Mouse (Mus musculus) lung, postnatal 36 days (tissue): Measurements from ENCODE around the gene Prrx1.

Experiments
- DNase-seq: peaks from one replicate; pipeline ENCODE4 v3.0.0; 2022; ENCODE audit warnings: mixed read lengths

Gene Prrx1

GRCm38 (mm10) chr1:163313101-163313773, at the start of gene Prrx1:
TSS of gene Prrx1 (minus strand) at chr1:163313710.
- DNase-seq: no peak

GRCm38 (mm10) chr1:163362202-163362601, 48.7 kb upstream of the Prrx1 start:
- DNase-seq: peak; percentile 13

DNA sequence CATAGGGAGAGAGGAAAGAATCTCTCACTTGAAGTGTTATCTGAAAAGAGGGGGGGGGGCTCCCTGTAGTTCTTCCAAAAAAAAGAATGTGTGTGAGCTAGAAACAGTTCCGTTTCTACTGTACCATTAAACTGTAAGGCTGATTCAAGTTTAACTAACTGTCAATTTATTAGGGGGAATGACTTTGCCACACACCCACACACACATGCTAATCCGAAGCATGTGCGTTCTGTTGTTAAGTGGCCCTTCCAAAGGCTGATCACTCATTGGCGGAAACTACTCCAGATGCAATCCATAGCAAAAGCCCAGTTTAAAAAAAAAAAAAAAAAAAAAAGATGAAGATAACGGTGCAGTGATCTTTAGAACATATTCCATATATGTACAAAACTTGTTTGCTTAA, 47.9 kb upstream of the Prrx1 start:
- DNase-seq: no peak

DNA sequence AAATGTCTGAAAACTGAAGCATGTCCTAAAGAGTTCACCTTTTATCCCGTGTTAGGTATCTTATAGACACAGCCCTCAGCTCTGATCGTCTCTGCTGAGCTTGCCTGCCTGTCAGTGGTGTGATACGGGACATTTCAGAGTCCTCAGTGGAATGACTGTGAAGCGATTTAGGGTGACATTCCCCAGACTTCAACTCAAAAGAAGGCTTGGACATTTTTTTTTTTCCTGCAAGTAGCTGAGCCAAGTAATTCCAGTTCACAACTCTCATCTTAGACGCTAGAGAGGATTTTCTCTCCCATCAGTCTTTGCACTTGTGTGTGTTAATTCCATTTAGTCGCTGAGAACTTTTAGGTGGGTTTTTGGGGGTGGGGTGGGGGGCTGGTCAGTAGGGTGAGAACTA, 47.3 kb upstream of the Prrx1 start:
- no peak for DNase-seq

DNA sequence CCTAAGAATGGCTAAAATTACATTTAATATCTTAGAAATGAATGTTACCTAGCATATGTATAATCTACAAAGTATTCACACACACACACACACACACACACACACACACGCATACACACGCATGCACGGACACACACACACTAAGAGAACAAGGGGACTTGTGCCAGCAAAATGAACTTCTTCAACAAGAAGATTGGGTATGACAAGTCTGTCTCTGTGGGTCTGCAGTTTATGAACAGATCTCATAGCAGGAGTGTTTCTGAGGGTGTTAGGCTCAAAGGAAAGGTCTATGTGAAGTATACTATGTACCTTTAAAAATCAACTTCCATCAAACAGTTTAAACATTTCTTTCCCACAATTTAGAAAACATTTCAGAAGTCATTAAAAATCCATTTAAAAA, 46.0 kb upstream of the Prrx1 start:
- no peak for DNase-seq

GRCm38 (mm10) chr1:163358165-163358564, 44.7 kb upstream of the Prrx1 start:
- DNase-seq: no peak

DNA sequence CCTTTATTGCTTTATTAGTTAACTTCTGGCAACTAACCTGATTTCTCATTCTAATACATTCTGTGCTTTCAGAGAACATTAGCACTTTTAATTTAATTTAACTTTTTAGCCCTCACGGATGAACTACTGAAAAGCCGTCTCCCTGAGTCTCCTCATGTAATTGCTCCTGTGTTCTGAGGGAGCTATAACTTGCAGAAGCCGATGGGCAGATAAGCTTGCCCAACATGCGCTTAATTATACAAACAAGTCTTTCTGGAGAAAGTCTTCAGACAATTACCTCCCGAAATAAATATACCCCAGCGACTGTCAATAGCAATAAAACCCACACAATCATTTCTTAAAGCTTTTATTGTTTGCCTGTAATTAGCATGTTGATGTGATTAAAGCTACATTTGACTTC, 44.2 kb upstream of the Prrx1 start:
- DNase-seq: no peak

DNA sequence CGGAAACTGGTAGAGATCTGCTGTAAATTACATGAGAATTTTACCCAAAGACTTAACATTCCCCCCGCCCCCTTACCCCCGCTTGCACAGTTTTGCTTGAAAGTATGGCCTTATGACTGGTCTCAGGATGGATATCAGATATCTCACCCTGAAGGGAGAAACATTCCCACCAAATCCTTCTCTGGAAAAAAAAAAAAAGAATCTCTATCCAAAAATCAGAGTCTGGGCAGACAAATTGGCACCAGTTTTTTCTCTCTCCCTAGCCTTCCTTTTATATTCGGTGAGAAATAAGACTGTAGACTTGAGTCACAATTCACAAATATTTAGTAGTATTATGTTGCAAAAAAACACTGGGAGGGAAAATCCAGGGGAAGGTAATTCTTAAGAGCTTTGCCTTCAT, 42.7 kb upstream of the Prrx1 start:
- no peak for DNase-seq

GRCm38 (mm10) chr1:163355626-163356156, 42.2 kb upstream of the Prrx1 start:
- DNase-seq: no peak

DNA sequence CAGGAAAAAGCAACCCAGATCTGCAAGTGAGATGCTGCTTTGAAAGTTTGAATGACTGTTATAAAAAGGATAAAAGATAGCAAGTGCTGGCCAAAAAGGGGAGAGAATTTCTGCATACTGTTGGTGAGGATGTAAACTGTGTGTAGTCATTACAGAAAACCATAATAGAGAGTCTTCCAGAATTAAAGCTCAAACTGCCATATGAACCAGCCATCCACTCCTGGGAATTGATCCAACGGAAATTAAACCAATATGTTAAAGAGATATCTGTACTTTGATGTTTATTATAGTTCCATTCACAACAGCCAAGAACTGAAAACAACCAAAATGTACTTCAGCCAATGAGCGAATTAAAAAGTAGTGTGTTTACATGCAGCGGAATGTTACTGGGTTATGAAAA, 37.5 kb upstream of the Prrx1 start:
- DNase-seq: no peak

DNA sequence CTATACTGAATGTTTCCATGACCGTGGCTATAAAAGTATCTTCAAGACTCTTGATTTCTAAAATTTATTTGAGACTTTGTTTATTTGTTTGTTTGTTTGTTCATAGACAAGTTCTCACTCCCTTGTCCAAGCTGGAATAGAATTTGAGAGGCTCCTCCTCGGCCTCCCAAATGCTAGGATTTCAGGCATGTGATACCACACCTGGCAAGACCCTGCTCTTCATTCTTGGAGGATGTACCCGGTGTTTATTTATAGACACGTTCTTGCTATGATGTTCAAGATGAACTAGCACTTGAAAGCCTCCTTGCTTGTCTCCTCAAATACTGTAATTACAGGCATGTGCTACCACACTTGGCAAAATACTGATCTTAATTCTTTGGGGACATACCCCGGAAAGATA, 32.0 kb upstream of the Prrx1 start:
- DNase-seq: no peak

DNA sequence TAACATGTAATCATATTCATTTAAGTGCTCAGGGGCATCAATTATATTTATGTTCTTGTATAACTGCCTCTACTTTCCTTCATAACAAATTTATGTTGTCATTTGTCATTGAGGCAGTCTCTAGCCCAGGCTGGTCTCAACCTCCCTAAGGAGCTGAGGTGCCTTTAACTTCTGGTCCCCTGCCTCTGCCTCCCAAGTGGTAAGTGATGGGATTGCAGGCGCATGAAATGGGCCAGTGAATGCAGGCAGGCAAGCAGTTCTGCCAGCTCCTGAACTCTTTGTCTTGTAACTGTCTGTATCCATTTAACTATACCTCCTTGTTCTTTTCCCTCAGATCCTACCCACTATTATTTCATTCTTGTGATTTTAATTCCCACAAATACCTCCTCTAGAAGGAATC, 31.4 kb upstream of the Prrx1 start:
- DNase-seq: no peak

GRCm38 (mm10) chr1:163339219-163339561, 25.7 kb upstream of the Prrx1 start:
- no peak for DNase-seq

GRCm38 (mm10) chr1:163338525-163339218, 25.2 kb upstream of the Prrx1 start:
- no peak for DNase-seq

- no peak for DNase-seq
These were observed 24.3 kb upstream of the Prrx1 start for GRCm38 (mm10) chr1:163337821-163338220.

- DNase-seq: no peak
These were observed 13.8 kb upstream of the Prrx1 start for GRCm38 (mm10) chr1:163327279-163327678.

DNA sequence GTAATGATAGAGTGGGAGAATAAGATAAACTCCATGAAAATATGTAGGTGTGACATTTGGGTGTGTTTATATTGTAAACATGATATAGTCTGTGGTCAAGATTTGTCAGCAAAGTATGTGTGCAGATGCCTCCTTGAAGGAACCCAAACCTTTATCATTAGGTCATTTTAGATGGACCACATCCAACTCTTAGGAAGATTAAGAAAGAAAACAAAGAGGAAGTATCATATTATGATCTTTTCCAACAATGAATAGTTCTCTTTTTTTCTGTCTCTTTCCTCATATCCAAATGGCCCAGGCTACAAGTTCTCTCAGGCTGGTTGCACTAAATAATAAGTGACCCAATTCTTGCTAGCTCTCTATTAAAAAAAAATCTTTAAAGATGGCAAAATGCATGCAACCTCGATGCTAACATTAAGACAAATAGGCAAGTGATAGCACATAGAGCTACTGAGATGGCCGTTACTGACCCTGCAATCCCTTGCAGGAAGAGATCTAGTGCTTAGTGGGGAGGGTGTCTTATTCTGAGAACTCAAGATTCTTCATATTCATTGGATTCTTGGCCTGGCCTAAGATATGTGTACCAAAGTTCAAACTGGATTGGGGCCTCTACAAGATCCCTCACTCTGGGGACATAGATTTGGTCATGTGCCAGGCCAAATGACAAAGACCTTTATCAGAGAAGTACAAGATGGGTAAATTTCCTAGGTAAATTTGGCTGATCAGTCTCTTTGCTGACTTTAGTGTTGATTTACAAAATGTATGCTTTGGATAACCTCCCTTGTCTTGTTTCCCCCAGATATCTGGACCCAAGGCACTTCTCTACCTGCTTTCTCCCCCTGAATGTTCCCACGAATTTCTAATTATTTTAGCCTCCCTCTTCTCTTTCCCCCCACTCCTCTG, 6.4 kb upstream of the Prrx1 start:
- DNase-seq: no peak

- no peak for DNase-seq
These were observed 3.4 kb upstream of the Prrx1 start for GRCm38 (mm10) chr1:163316920-163317319.

- DNase-seq: no peak
These were observed 1.4 kb upstream of the Prrx1 start for GRCm38 (mm10) chr1:163314829-163315301.

- DNase-seq: no peak
These were observed 613 bp upstream of the Prrx1 start for GRCm38 (mm10) chr1:163313921-163314725.

DNA sequence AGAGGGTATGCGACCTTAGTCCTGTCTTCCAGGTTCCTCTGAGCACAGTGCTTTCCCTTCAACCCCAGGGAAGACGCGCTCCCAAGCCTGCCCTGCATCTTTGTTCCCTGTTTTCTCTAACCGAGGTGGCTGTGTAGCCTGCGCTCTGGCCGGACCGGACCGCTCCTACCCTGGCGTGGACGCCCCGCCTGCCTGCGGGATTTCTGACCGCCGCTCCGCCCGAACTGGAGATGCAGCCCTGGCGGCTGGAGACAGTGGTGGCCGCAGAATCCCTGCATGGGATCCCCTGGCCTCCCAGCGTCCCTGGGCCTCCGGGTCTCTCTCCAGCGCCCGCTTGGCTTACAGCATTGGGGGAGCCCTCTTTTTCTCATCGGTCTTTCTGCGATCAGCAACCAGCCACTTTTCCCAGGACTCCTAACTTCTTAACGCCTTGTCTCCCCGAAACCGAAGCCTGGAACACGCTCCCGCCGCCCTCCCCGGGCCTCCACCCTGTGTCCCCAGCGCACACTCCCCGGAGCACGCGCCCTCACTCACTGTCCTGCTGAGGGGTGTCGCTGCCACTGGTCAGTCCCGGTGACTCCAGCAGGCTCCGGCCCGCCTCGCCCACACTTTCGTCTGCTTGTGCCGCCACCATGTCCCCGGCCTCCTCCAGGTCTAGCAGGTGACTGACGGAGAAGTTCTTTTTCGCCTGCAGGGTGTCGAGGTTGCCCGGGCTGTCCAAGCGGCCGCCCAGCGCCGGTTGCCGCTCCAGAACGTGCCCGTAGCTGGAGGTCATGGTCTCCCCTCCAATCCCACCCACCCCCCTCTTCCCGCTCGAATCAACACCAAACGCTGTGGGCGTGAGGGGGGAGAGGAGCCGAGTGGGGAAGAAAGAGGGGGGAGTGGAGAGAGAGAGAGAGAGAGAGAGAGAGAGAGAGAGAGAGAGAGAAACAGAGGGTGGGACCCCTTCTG, 1.4 kb downstream of the Prrx1 start:
- peak; percentile 24 for DNase-seq
